Comparison of ENCODE assay signal across 15 mouse cellular contexts in genomic region chr1:163889629-163890028, GRCm38 (mm10).
"Had no signal": no experiment of that assay in that cellular context is flagged by ENCODE, and none has a peak within 500 bp of the region (broad histone marks: within the 10 kb centered on the region; RNA-seq: fewer than 3 reads in every experiment).

No protein-coding gene starts in this region.

- DNase-seq: retina, postnatal 1 day; right cerebral cortex, adult 18-20 months; right cerebral cortex, postnatal 14 days; right cerebral cortex, postnatal 25 days; right cerebral cortex, postnatal 4 days; spleen, adult 18-20 months; thymus, adult 18-20 months; thymus, adult 2 months; thymus, postnatal 14 days; thymus, postnatal 25 days; thymus, postnatal 36 days; thymus, postnatal 4 days had no signal

- H3K9me3 ChIP-seq: neural tube, embryonic 15.5 days; stomach, embryonic 15.5 days had no signal

- H3K4me1 ChIP-seq: neural tube, embryonic 15.5 days; stomach, embryonic 15.5 days had no signal

- H3K27me3 ChIP-seq: neural tube, embryonic 15.5 days; stomach, embryonic 15.5 days had no signal

- H3K9ac ChIP-seq: neural tube, embryonic 15.5 days; stomach, embryonic 15.5 days had no signal

- H3K36me3 ChIP-seq: stomach, embryonic 15.5 days had no signal

- H3K27ac ChIP-seq: neural tube, embryonic 15.5 days; stomach, embryonic 15.5 days; stomach, postnatal 0 days had no signal

- H3K4me3 ChIP-seq: neural tube, embryonic 15.5 days; stomach, embryonic 15.5 days had no signal

- H3K4me2 ChIP-seq: neural tube, embryonic 15.5 days; stomach, embryonic 15.5 days had no signal
